Mouse (Mus musculus) ES-E14 (cell line): ENCODE results near the gene Ksr1. TPM values are rescaled to one million over a fixed set of nuclear protein-coding genes. Genes with fewer than 3 reads are reported as not detected.

Experiments used
- DNase-seq: peaks from one replicate; pipeline ENCODE4 v3.0.0-alpha.2; 2013; ENCODE audit warnings: low read depth, low spot score
- H3K27ac ChIP-seq: 2 replicates; pipeline ENCODE4 v1.5.1; 2012; ENCODE audit warnings: low read depth, mild to moderate bottlenecking, low read length, moderate library complexity, mixed read lengths; ENCODE audit not compliant: poor library complexity, insufficient read depth, severe bottlenecking
- H3K36me3 ChIP-seq: 2 replicates; pipeline ENCODE4 v1.6.1; 2012; ENCODE audit warnings: mild to moderate bottlenecking, low read length, moderate library complexity, mixed read lengths; ENCODE audit not compliant: control insufficient read depth, poor library complexity, insufficient read depth, severe bottlenecking
- H3K4me1 ChIP-seq, 2 experiments: fragments of 150-350 bp in 1 of 2; sonication (generic) in 1 of 2; 2 replicates each; pipeline ENCODE4 v1.6.1; 2012; ENCODE audit warnings: low read length in 2 of 2, mild to moderate bottlenecking in 1 of 2, mixed read lengths in 1 of 2; ENCODE audit not compliant: control insufficient read depth in 2 of 2, insufficient read depth in 2 of 2, poor library complexity in 1 of 2
- H3K4me3 ChIP-seq, 2 experiments: fragments of 150-350 bp in 1 of 2; sonication (generic) in 1 of 2; 2 replicates each; pipeline ENCODE4 v1.5.1; 2012; ENCODE audit warnings: low read length in 2 of 2, low read depth in 1 of 2, mild to moderate bottlenecking in 1 of 2, mixed read lengths in 1 of 2; ENCODE audit not compliant: insufficient read depth in 1 of 2, poor library complexity in 1 of 2, severe bottlenecking in 1 of 2
- H3K9ac ChIP-seq: 2 replicates; pipeline ENCODE4 v1.6.1; 2012; ENCODE audit warnings: low read depth, mild to moderate bottlenecking, low read length, mixed read lengths; ENCODE audit not compliant: poor library complexity, insufficient read depth, severe bottlenecking
- H3K9me3 ChIP-seq: fragments of 150-350 bp; sonication (generic); 2 replicates; pipeline ENCODE4 v1.6.1; 2012; ENCODE audit warnings: low read depth, mild to moderate bottlenecking, low read length; ENCODE audit not compliant: control insufficient read depth, insufficient read depth
- CHD2 ChIP-seq: IDR thresholded peaks from 2 replicates; pipeline ENCODE4 v1.6.1; 2014; ENCODE audit warnings: mild to moderate bottlenecking, low read depth, low read length, inconsistent platforms
- HCFC1 ChIP-seq: IDR thresholded peaks from 2 replicates; pipeline ENCODE4 v1.6.1; 2012; ENCODE audit warnings: low read length, inconsistent platforms, borderline replicate concordance; ENCODE audit not compliant: insufficient read depth
- MAFK ChIP-seq: IDR thresholded peaks from 2 replicates; pipeline ENCODE4 v1.6.1; 2014; ENCODE audit warnings: mild to moderate bottlenecking, low read depth, low read length, inconsistent platforms; ENCODE audit not compliant: insufficient read depth
- ZC3H11A ChIP-seq: IDR thresholded peaks from 2 replicates; pipeline ENCODE4 v1.6.1; 2012; ENCODE audit warnings: low read depth, mild to moderate bottlenecking, inconsistent platforms, low read length, borderline replicate concordance
- ZNF384 ChIP-seq: IDR thresholded peaks from 2 replicates; pipeline ENCODE4 v1.6.1; 2012; ENCODE audit warnings: low read depth, low read length, inconsistent platforms
- in situ Hi-C, 2 experiments: fragments of 600-800 bp; cut with MboI; formaldehyde crosslinking; loops; one replicate each; pipeline ENCODE4 v1.15.1; 2025; ENCODE audit warnings: low sequenced_read_pairs in 2 of 2, inconsistent platforms in 1 of 2; ENCODE audit not compliant: unreplicated experiment in 2 of 2
- total RNA-seq: library from RNA; depleted of rRNA; stranded (reverse); fragments of 300-350 nt; gene quantifications from 2 replicates; pipeline ENCODE4 v1.2.3, GENCODE M21; 2012

Ksr1 gene
- total RNA-seq, 1 experiment = 11.3 TPM

DNA sequence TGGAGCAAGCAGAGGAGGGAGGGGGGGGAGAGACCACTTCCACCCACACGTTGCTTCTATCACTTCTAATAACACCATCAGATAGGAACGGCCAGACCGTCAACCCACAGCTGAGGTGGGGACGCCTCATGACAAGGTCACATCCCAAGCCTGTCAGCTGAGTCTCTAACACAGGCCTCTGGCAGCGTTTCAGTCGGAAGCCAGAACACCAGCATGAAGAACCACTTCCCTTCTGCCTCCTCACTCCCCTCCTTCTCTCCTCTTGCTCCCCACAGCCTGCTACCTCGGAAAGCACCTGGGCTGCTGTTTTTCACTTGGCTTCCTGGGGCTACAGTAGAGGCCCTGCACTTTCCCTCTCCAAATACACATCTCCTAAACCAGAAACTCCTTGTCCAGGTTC is 53.4 kb downstream of the Ksr1 start:
- H3K27ac ChIP-seq = peak overlapping the region; percentile 70; the same call in 1 of the 2 replicates
- in situ Hi-C loops = no loop called here
- peaks cover 17 to 55% of the 10 kb centered on the region in 2 experiments for H3K4me1 ChIP-seq
- no peak for DNase-seq
- no peaks in the 10 kb centered on the region for H3K36me3 ChIP-seq
- no peak overlapping the region for H3K4me3 ChIP-seq
- no peak for TF ChIP-seq CHD2
- no peak for TF ChIP-seq ZNF384
- TF ChIP-seq HCFC1 = no peak
- TF ChIP-seq MAFK = no peak
- TF ChIP-seq ZC3H11A = no peak
- no peak overlapping the region for H3K9ac ChIP-seq
- H3K9me3 ChIP-seq = no peaks in the 10 kb centered on the region

DNA sequence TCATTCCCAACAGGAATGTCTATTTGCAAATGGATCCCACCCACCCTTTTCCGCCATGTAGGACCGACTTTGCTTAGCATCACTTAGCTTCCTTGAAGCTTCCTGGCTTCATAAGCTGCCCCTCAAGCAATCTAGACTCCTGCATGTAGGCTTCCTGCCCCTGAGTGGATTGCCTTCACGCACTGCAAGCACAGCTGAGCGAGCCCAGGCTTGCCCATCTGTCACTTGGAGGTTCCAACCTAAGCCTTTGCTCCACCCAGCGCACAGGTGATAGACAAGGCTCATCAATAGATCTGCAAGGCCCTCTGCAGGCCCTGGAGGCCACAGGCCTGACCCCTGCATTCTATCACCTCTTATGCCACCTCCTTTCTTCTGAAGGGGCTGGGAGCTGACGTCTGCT is 54.0 kb downstream of the Ksr1 start:
- no peak for DNase-seq
- no peak overlapping the region for H3K9ac ChIP-seq
- in situ Hi-C loops = no loop called here
- TF ChIP-seq CHD2 = no peak
- TF ChIP-seq ZNF384 = no peak
- TF ChIP-seq MAFK = no peak
- no peak for TF ChIP-seq HCFC1
- no peak for TF ChIP-seq ZC3H11A
- no peak overlapping the region for H3K4me3 ChIP-seq
- no peak overlapping the region; the same call in 1 of the 2 replicates for H3K27ac ChIP-seq
- H3K4me1 ChIP-seq = peaks cover 17 to 59% of the 10 kb centered on the region in 2 experiments
- no peaks in the 10 kb centered on the region for H3K36me3 ChIP-seq
- no peaks in the 10 kb centered on the region for H3K9me3 ChIP-seq

DNA sequence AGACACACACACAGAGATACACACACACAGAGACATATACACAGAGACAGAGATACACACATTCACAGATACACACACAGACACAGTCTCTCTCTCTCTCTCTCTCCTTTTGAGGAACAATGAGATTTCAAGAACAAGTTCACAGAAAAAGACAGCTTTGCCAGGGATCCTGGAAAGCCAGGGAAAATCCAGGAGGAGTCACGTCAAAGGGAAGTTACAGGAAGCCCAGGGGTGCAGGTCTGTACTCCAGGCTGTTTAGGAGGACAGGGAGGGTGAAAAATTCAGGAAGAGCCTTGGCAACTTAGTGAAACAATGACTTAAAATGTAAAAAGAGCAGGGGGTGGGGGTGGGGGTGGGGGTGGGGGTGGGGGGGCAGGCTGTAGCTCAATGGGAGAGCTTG is 56.5 kb downstream of the Ksr1 start:
- no peaks in the 10 kb centered on the region for H3K36me3 ChIP-seq
- TF ChIP-seq MAFK = no peak
- TF ChIP-seq ZC3H11A = no peak
- DNase-seq = no peak
- no peak overlapping the region for H3K4me3 ChIP-seq
- peaks cover 19 to 44% of the 10 kb centered on the region in 2 experiments for H3K4me1 ChIP-seq
- in situ Hi-C loops = no loop called here
- no peak overlapping the region; the same call in 1 of the 2 replicates for H3K9ac ChIP-seq
- no peak overlapping the region; the same call in 1 of the 2 replicates for H3K27ac ChIP-seq
- H3K9me3 ChIP-seq = no peaks in the 10 kb centered on the region

GRCm38 (mm10) chr11:79089027-79089426 is 57.2 kb downstream of the Ksr1 start:
- no peak for TF ChIP-seq CHD2
- no peak for TF ChIP-seq HCFC1
- no peak for TF ChIP-seq ZNF384
- TF ChIP-seq MAFK = no peak
- no peak for TF ChIP-seq ZC3H11A
- no peaks in the 10 kb centered on the region for H3K36me3 ChIP-seq
- in situ Hi-C loops = no loop called here
- no peak overlapping the region; the same call in 1 of the 2 replicates for H3K9ac ChIP-seq
- no peak overlapping the region for H3K4me3 ChIP-seq
- H3K9me3 ChIP-seq = no peaks in the 10 kb centered on the region
- no peak for DNase-seq
- H3K27ac ChIP-seq = no peak overlapping the region
- peaks cover 15 to 39% of the 10 kb centered on the region in 2 experiments; a peak in 3 of 4 replicates for H3K4me1 ChIP-seq

DNA sequence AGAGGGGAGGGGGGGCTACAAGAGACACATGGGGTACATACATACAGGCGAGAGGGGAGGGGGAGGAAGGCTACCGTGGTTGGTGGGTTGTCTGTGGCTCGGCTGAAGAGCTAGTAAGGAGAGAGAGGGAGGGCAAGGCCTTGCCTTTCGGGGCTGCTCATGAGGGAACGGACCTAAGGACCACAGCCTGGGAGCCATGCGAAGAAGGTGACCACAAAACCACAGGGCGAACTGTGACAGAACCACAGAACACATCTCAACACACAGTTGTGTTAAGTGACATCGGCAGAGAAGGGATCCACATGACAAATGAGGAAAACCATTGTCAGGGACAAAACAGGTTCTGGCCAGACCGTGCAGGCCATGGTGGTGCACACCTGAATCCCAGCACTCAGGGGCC is 57.9 kb downstream of the Ksr1 start:
- H3K36me3 ChIP-seq = no peaks in the 10 kb centered on the region
- in situ Hi-C loops = no loop called here
- no peak for DNase-seq
- no peaks in the 10 kb centered on the region for H3K9me3 ChIP-seq
- no peak overlapping the region for H3K9ac ChIP-seq
- peaks cover 13 to 36% of the 10 kb centered on the region in 2 experiments; a peak in 3 of 4 replicates for H3K4me1 ChIP-seq
- TF ChIP-seq HCFC1 (no peak), MAFK (no peak)
- H3K4me3 ChIP-seq = no peak overlapping the region
- no peak overlapping the region for H3K27ac ChIP-seq
